Mouse (Mus musculus): ENCODE data around the gene Spi1. TPM values are rescaled to one million over a fixed set of nuclear protein-coding genes. Genes with fewer than 3 reads are reported as not detected.
A peak's percentile ranks its signal among the peaks of the same experiment; 100 is the strongest.

Gene Spi1
- polyA plus RNA-seq, 1 experiment from 2014 or later: 3.0 TPM

- H3K4me3 ChIP-seq (ENCODE audit: low read depth, low read length): no peak overlapping the region
- no peaks in the 10 kb centered on the region for H3K27me3 ChIP-seq (ENCODE audit: control insufficient read depth, insufficient read depth, low read length)
- no peak overlapping the region for H3K9ac ChIP-seq (replicated peaks; ENCODE audit: low read length)
- H3K4me1 ChIP-seq (ENCODE audit: control insufficient read depth, insufficient read depth, low read length): no peaks in the 10 kb centered on the region
- no peak for ATAC-seq (replicated peaks; ENCODE audit: insufficient number of reproducible peaks, low FRiP score, low TSS enrichment, low read depth)
- no peak overlapping the region for H3K27ac ChIP-seq (replicated peaks; ENCODE audit: low read depth, low read length)
- WGBS: 77% methylated on average over 9 of the region's 9 CpGs
- H3K36me3 ChIP-seq (replicated peaks; ENCODE audit: control insufficient read depth, insufficient read depth, low read depth, low read length): no peaks in the 10 kb centered on the region
- no peaks in the 10 kb centered on the region for H3K9me3 ChIP-seq (replicated peaks; ENCODE audit: control insufficient read depth, low read length)
- H3K4me2 ChIP-seq (ENCODE audit: low read depth, low read length): no peak overlapping the region
- DNase-seq (ENCODE audit: low spot score): no peak
Measured at GRCm38 (mm10) chr2:91088987-91089386, 6.8 kb downstream of the Spi1 start.

DNA sequence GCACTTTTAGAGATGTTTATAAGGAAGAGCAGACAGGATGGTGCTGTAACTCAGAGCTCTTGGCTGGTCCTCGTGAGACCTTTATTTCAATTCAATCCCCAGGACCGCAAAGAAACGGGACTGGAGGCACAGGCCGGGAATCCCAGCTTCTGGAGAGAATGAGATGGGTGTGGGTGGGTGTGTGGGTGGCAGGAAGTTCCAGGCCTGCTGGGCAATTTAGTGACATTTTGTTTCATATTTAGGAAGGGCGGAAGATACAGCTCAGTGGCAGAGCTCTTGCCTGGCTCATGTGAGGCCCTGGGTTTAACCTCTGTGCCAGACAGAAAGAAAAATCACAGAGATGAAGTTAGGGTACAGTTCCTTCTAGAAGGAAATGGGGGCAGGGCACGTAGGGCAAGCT, 8.0 kb downstream of the Spi1 start:
- no peak for ATAC-seq (replicated peaks; ENCODE audit: insufficient number of reproducible peaks, low FRiP score, low TSS enrichment, low read depth)
- Histone ChIP-seq H3K9ac (replicated peaks; ENCODE audit: low read length) (no peak overlapping the region), H3K4me2 (ENCODE audit: low read depth, low read length) (no peak overlapping the region), H3K4me3 (ENCODE audit: low read depth, low read length) (no peak overlapping the region), H3K27me3 (ENCODE audit: control insufficient read depth, insufficient read depth, low read length) (no peaks in the 10 kb centered on the region), H3K36me3 (replicated peaks; ENCODE audit: control insufficient read depth, insufficient read depth, low read depth, low read length) (no peaks in the 10 kb centered on the region), H3K4me1 (ENCODE audit: control insufficient read depth, insufficient read depth, low read length) (no peaks in the 10 kb centered on the region), H3K27ac (replicated peaks; ENCODE audit: low read depth, low read length) (no peak overlapping the region), H3K9me3 (replicated peaks; ENCODE audit: control insufficient read depth, low read length) (no peaks in the 10 kb centered on the region)
- DNase-seq (ENCODE audit: low spot score): no peak
- WGBS: 80% methylated on average over 6 of the region's 6 CpGs

- Histone ChIP-seq H3K36me3 (replicated peaks; ENCODE audit: control insufficient read depth, insufficient read depth, low read depth, low read length) (no peaks in the 10 kb centered on the region), H3K27ac (replicated peaks; ENCODE audit: low read depth, low read length) (no peak overlapping the region), H3K4me1 (ENCODE audit: control insufficient read depth, insufficient read depth, low read length) (no peaks in the 10 kb centered on the region), H3K27me3 (ENCODE audit: control insufficient read depth, insufficient read depth, low read length) (no peaks in the 10 kb centered on the region), H3K9ac (replicated peaks; ENCODE audit: low read length) (no peak overlapping the region), H3K9me3 (replicated peaks; ENCODE audit: control insufficient read depth, low read length) (no peaks in the 10 kb centered on the region), H3K4me2 (ENCODE audit: low read depth, low read length) (no peak overlapping the region), H3K4me3 (ENCODE audit: low read depth, low read length) (no peak overlapping the region)
- DNase-seq (ENCODE audit: low spot score) (no peak), ATAC-seq (replicated peaks; ENCODE audit: insufficient number of reproducible peaks, low FRiP score, low TSS enrichment, low read depth) (no peak)
- WGBS: 72% methylated on average over 6 of the region's 6 CpGs
Measured at GRCm38 (mm10) chr2:91090827-91091226, 8.6 kb downstream of the Spi1 start.

GRCm38 (mm10) chr2:91096524-91096923, 14.3 kb downstream of the Spi1 start:
- no peak overlapping the region for H3K27ac ChIP-seq (replicated peaks; ENCODE audit: low read depth, low read length)
- DNase-seq (ENCODE audit: low spot score): no peak

DNA sequence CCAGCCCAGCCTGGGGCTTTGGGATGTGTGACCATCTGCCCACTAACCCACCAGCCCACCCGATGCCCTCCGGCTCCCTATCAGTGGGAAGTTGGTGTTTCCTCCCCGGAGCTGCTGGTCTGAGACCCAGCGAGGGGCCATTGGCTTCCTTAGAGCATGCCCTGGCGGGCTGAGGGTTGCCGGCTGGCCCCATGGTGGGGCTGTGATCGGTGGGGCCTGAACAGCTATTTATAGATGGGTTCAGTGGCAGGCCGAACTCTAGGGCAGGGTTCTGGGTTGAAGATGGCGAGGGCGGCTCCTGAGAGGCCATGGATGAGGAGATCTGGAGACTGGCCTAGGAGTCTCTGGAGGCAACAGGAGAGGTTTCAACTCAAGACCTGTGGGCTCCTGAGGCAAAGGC, 14.8 kb downstream of the Spi1 start:
- no peak for DNase-seq (ENCODE audit: low spot score)

More at GRCm38 (mm10) chr2:91096524-91096923, 14.3 kb downstream of the Spi1 start:
- Histone ChIP-seq H3K36me3 (replicated peaks; ENCODE audit: control insufficient read depth, insufficient read depth, low read depth, low read length) (no peaks in the 10 kb centered on the region), H3K4me2 (ENCODE audit: low read depth, low read length) (no peak overlapping the region), H3K9ac (replicated peaks; ENCODE audit: low read length) (no peak overlapping the region; the same call in 1 of the 2 replicates), H3K4me3 (ENCODE audit: low read depth, low read length) (no peak overlapping the region), H3K4me1 (ENCODE audit: control insufficient read depth, insufficient read depth, low read length) (no peaks in the 10 kb centered on the region), H3K9me3 (replicated peaks; ENCODE audit: control insufficient read depth, low read length) (no peaks in the 10 kb centered on the region), H3K27me3 (ENCODE audit: control insufficient read depth, insufficient read depth, low read length) (no peaks in the 10 kb centered on the region)
- ATAC-seq (replicated peaks; ENCODE audit: insufficient number of reproducible peaks, low FRiP score, low TSS enrichment, low read depth): no peak
- WGBS: 63% methylated on average over 14 of the region's 14 CpGs

GRCm38 (mm10) chr2:91098156-91098555, 16.0 kb downstream of the Spi1 start:
- Histone ChIP-seq H3K4me3 (ENCODE audit: low read depth, low read length) (no peak overlapping the region), H3K36me3 (replicated peaks; ENCODE audit: control insufficient read depth, insufficient read depth, low read depth, low read length) (no peaks in the 10 kb centered on the region), H3K9me3 (replicated peaks; ENCODE audit: control insufficient read depth, low read length) (no peaks in the 10 kb centered on the region), H3K27ac (replicated peaks; ENCODE audit: low read depth, low read length) (no peak overlapping the region), H3K27me3 (ENCODE audit: control insufficient read depth, insufficient read depth, low read length) (no peaks in the 10 kb centered on the region), H3K4me1 (ENCODE audit: control insufficient read depth, insufficient read depth, low read length) (no peaks in the 10 kb centered on the region), H3K4me2 (ENCODE audit: low read depth, low read length) (no peak overlapping the region), H3K9ac (replicated peaks; ENCODE audit: low read length) (no peak overlapping the region)
- no peak for DNase-seq (ENCODE audit: low spot score)
- ATAC-seq (replicated peaks; ENCODE audit: insufficient number of reproducible peaks, low FRiP score, low TSS enrichment, low read depth): no peak
- 81% methylated on average over 2 of the region's 2 CpGs for WGBS

More for the DNA sequence above, 14.8 kb downstream of the Spi1 start:
- no peak overlapping the region for H3K4me3 ChIP-seq (ENCODE audit: low read depth, low read length)
- H3K9ac ChIP-seq (replicated peaks; ENCODE audit: low read length): no peak overlapping the region
- H3K4me2 ChIP-seq (ENCODE audit: low read depth, low read length): no peak overlapping the region
- no peaks in the 10 kb centered on the region for H3K36me3 ChIP-seq (replicated peaks; ENCODE audit: control insufficient read depth, insufficient read depth, low read depth, low read length)
- no peak for ATAC-seq (replicated peaks; ENCODE audit: insufficient number of reproducible peaks, low FRiP score, low TSS enrichment, low read depth)
- no peaks in the 10 kb centered on the region for H3K9me3 ChIP-seq (replicated peaks; ENCODE audit: control insufficient read depth, low read length)
- no peaks in the 10 kb centered on the region for H3K27me3 ChIP-seq (ENCODE audit: control insufficient read depth, insufficient read depth, low read length)
- H3K4me1 ChIP-seq (ENCODE audit: control insufficient read depth, insufficient read depth, low read length): no peaks in the 10 kb centered on the region
- no peak overlapping the region for H3K27ac ChIP-seq (replicated peaks; ENCODE audit: low read depth, low read length)
- WGBS: 82% methylated on average over 10 of the region's 10 CpGs

GRCm38 (mm10) chr2:91101124-91101740, 19.0 kb downstream of the Spi1 start:
- H3K4me3 ChIP-seq (ENCODE audit: low read depth, low read length): no peak overlapping the region
- H3K9ac ChIP-seq (replicated peaks; ENCODE audit: low read length): no peak overlapping the region; the same call in 1 of the 2 replicates
- 15% methylated on average over 7 of the region's 7 CpGs for WGBS
- H3K27me3 ChIP-seq (ENCODE audit: control insufficient read depth, insufficient read depth, low read length): no peaks in the 10 kb centered on the region
- H3K9me3 ChIP-seq (replicated peaks; ENCODE audit: control insufficient read depth, low read length): no peaks in the 10 kb centered on the region
- H3K27ac ChIP-seq (replicated peaks; ENCODE audit: low read depth, low read length): no peak overlapping the region
- DNase-seq (ENCODE audit: low spot score) (peak; percentile 95), ATAC-seq (replicated peaks; ENCODE audit: insufficient number of reproducible peaks, low FRiP score, low TSS enrichment, low read depth) (peak; percentile 58; the same call in 1 of the 2 replicates)
- H3K4me1 ChIP-seq (ENCODE audit: control insufficient read depth, insufficient read depth, low read length): no peaks in the 10 kb centered on the region
- H3K36me3 ChIP-seq (replicated peaks; ENCODE audit: control insufficient read depth, insufficient read depth, low read depth, low read length): no peaks in the 10 kb centered on the region
- H3K4me2 ChIP-seq (ENCODE audit: low read depth, low read length): no peak overlapping the region

DNA sequence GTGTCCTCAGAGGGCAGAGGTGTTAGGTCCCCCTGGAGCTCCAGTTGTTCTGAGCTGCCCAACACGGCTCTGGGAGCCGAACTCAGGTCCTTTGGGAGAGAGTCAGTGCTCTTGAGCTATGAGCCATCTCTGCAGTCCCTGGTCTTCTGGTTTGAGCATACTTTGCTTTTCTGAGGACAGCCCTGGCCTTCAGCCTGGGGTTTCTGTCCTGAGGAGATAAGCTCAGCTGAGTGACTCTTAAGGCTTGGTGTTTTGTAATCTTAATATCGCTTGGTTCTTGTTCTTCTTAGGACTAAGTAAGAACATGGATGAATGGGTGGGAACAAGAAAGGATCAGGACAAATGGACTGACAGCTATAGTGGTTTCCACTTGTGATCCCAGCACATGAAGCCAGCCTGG, 26.0 kb downstream of the Spi1 start:
- H3K9ac ChIP-seq (replicated peaks; ENCODE audit: low read length): no peak overlapping the region

More for the DNA sequence above, 26.0 kb downstream of the Spi1 start:
- no peaks in the 10 kb centered on the region for H3K9me3 ChIP-seq (replicated peaks; ENCODE audit: control insufficient read depth, low read length)
- no peaks in the 10 kb centered on the region for H3K4me1 ChIP-seq (ENCODE audit: control insufficient read depth, insufficient read depth, low read length)
- DNase-seq (ENCODE audit: low spot score) (no peak), ATAC-seq (replicated peaks; ENCODE audit: insufficient number of reproducible peaks, low FRiP score, low TSS enrichment, low read depth) (no peak)
- H3K4me2 ChIP-seq (ENCODE audit: low read depth, low read length): no peak overlapping the region
- H3K27ac ChIP-seq (replicated peaks; ENCODE audit: low read depth, low read length): no peak overlapping the region
- H3K36me3 ChIP-seq (replicated peaks; ENCODE audit: control insufficient read depth, insufficient read depth, low read depth, low read length): no peaks in the 10 kb centered on the region
- H3K27me3 ChIP-seq (ENCODE audit: control insufficient read depth, insufficient read depth, low read length): no peaks in the 10 kb centered on the region
- WGBS: 84% methylated on average over 3 of the region's 3 CpGs
- H3K4me3 ChIP-seq (ENCODE audit: low read depth, low read length): no peak overlapping the region
